ENCODE assay signal across 8 mouse cellular contexts in genomic region chr15:100825249-100825856, GRCm38 (mm10). TPM values are rescaled to one million over a fixed set of nuclear protein-coding genes. Genes with fewer than 3 reads are reported as not detected.
DNase-seq lines count a peak whose midpoint lies in the region; ATAC-seq lines count a peak whose summit lies in the region.

No protein-coding gene starts in this region.

- no peak for ATAC-seq in limb, embryonic 11.5 days (ENCODE audit: insufficient number of reproducible peaks, low FRiP score, low TSS enrichment, low read depth)
- ATAC-seq in megakaryocyte-erythroid progenitor cell, adult 5-6 weeks (replicated peaks; ENCODE audit: low FRiP score, low TSS enrichment, poor library complexity, severe bottlenecking): no peak

- H3K4me3 ChIP-seq in limb, embryonic 11.5 days (ENCODE audit: low read depth, low read length): no peak overlapping the region

- H3K27me3 ChIP-seq in limb, embryonic 11.5 days (ENCODE audit: control insufficient read depth, insufficient read depth, low read length): peaks cover 14% of the 10 kb centered on the region

- peak overlapping the region; percentile 31; the same call in 1 of the 2 replicates for H3K4me2 ChIP-seq in limb, embryonic 11.5 days (ENCODE audit: low read depth, severe bottlenecking)

- DNase-seq in retina, postnatal 1 day: peak; percentile 32
- DNase-seq in retina, embryonic 14.5 days (ENCODE audit: low spot score): no peak
- DNase-seq in frontal cortex, postnatal 36 days (ENCODE audit: low spot score in 2 of 2): peak; percentile 64 to 74
- peak; percentile 26 for DNase-seq in limb, embryonic 11.5 days (ENCODE audit: low spot score)
- peak; percentile 90 for DNase-seq in telencephalon, adult 2 months (ENCODE audit: low read depth, low spot score)
- no peak for DNase-seq in lung, postnatal 36 days
- DNase-seq in gastrocnemius, postnatal 4 days (ENCODE audit: low spot score in 2 of 2): no peak

- H3K27ac ChIP-seq in limb, embryonic 11.5 days (replicated peaks; ENCODE audit: low read depth, low read length): no peak overlapping the region

- WGBS in limb, embryonic 11.5 days: 18% methylated on average over 26 of the region's 26 CpGs

- H3K4me1 ChIP-seq in limb, embryonic 11.5 days (ENCODE audit: control insufficient read depth, insufficient read depth, low read length): no peaks in the 10 kb centered on the region

- no peaks in the 10 kb centered on the region for H3K9me3 ChIP-seq in limb, embryonic 11.5 days (ENCODE audit: control insufficient read depth, low read length)

- H3K9ac ChIP-seq in limb, embryonic 11.5 days (ENCODE audit: low read length): no peak overlapping the region

- H3K36me3 ChIP-seq in limb, embryonic 11.5 days (ENCODE audit: control insufficient read depth, insufficient read depth, low read length): no peaks in the 10 kb centered on the region

RNA-seq across cellular contexts. Expression of gene Scn8a, which starts 44.3 kb away (rescaled TPM):
- polyA plus RNA-seq in limb, embryonic 11.5 days (2014; fragmentation: Nextera tagmentation; extraction: Ambion mirVana): 4.5 and 7.3 TPM in 2 replicates
- 1 to 10 TPM; 1.2 to 1.9 TPM for total RNA-seq in gastrocnemius, postnatal 4 days (2021)
- total RNA-seq in megakaryocyte-erythroid progenitor cell, adult 5-6 weeks (2014; fragmentation: Nextera tagmentation): not detected in 2 replicates
- total RNA-seq in megakaryocyte-erythroid progenitor cell, adult 5-6 weeks (2017): not detected in 2 replicates

Comparison
In these comparisons a context has a peak if more than half of its experiments do, and no peak if none do; other contexts are left out.
1. DNase-seq: peak in retina, postnatal 1 day (single experiment), frontal cortex, postnatal 36 days (2 of 2), limb, embryonic 11.5 days (single experiment) and telencephalon, adult 2 months (single experiment); none in retina, embryonic 14.5 days (single experiment), lung, postnatal 36 days (single experiment) and gastrocnemius, postnatal 4 days (0 of 2).